Mouse (Mus musculus): Measurements from ENCODE around the gene Fam122c. TPM values are rescaled to one million over a fixed set of nuclear protein-coding genes. Genes with fewer than 3 reads are reported as not detected.

Gene Fam122c
- polyA plus RNA-seq, 1 experiment: not detected

DNA sequence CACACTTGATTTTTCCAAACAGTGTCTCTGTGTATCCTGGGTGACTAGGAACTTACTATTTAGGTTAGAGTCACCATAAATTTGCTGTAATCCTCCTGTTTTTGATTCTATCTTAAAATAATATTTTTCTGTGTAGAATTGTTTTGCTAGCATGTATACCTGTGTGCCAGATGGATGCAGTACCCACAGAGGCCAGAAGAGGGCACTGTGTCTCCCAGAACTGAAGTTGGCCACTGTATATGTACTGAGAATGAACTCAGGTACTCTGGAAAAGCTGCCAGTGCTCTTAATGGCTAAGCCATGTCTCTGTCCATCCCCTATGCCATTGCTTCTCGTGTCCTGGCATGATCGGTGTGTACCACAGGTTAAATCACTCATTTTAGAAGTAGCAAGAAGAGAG is 68.3 kb downstream of the Fam122c start:
- no peaks in the 10 kb centered on the region for H3K4me1 ChIP-seq (ENCODE audit: control insufficient read depth, insufficient read depth, low read length)
- TF ChIP-seq CTCF (IDR thresholded peaks at IDR 0.05; ENCODE audit: insufficient read depth, low read depth, low read length) (no peak), POLR2A (IDR thresholded peaks at IDR 0.05; ENCODE audit: insufficient read depth, low read depth, low read length) (no peak)
- no peak overlapping the region for H3K4me3 ChIP-seq (ENCODE audit: insufficient read depth, low read depth, low read length)
- no peak overlapping the region for H3K27ac ChIP-seq (ENCODE audit: insufficient read depth, low read depth, low read length)
- 68% methylated on average over 2 of the region's 2 CpGs for WGBS

DNA sequence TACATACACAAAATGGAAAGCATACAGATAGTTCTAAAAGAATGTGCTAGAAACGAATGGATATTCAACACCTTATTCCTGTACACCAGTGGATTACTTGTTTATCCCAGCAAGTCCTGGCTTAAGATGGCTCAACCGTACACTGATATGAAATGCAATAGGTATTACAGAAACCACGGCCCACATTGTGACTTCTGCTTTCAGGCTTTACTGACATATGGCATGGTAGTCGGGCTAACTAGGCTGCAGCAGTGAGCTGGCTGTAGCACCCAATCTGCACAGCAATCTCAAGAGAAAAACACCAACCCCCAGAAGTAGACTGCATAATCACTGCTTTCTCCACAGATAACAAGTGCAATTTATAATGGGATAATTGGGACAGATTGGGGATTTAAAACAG is 75.2 kb downstream of the Fam122c start:
- Histone ChIP-seq H3K4me3 (ENCODE audit: insufficient read depth, low read depth, low read length) (no peak overlapping the region), H3K27ac (ENCODE audit: insufficient read depth, low read depth, low read length) (no peak overlapping the region), H3K4me1 (ENCODE audit: control insufficient read depth, insufficient read depth, low read length) (no peaks in the 10 kb centered on the region)
- 72% methylated on average over 4 of the region's 4 CpGs for WGBS
- TF ChIP-seq CTCF (IDR thresholded peaks at IDR 0.05; ENCODE audit: insufficient read depth, low read depth, low read length) (no peak), POLR2A (IDR thresholded peaks at IDR 0.05; ENCODE audit: insufficient read depth, low read depth, low read length) (no peak)

- Histone ChIP-seq H3K27ac (ENCODE audit: insufficient read depth, low read depth, low read length) (no peak overlapping the region), H3K4me1 (ENCODE audit: control insufficient read depth, insufficient read depth, low read length) (no peaks in the 10 kb centered on the region), H3K4me3 (ENCODE audit: insufficient read depth, low read depth, low read length) (no peak overlapping the region)
- TF ChIP-seq CTCF (IDR thresholded peaks at IDR 0.05; ENCODE audit: insufficient read depth, low read depth, low read length) (no peak), POLR2A (IDR thresholded peaks at IDR 0.05; ENCODE audit: insufficient read depth, low read depth, low read length) (no peak)
- 88% methylated on average over 7 of the region's 7 CpGs for WGBS
These were observed 91.6 kb downstream of the Fam122c start for GRCm38 (mm10) chrX:53364668-53365383.

- TF ChIP-seq CTCF (IDR thresholded peaks at IDR 0.05; ENCODE audit: insufficient read depth, low read depth, low read length) (no peak), POLR2A (IDR thresholded peaks at IDR 0.05; ENCODE audit: insufficient read depth, low read depth, low read length) (no peak)
- H3K4me3 ChIP-seq (ENCODE audit: insufficient read depth, low read depth, low read length): peak overlapping the region; percentile 93
- H3K4me1 ChIP-seq (ENCODE audit: control insufficient read depth, insufficient read depth, low read length): no peaks in the 10 kb centered on the region
- 14% methylated on average over 25 of the region's 25 CpGs for WGBS
- H3K27ac ChIP-seq (ENCODE audit: insufficient read depth, low read depth, low read length): peak overlapping the region; percentile 75
These were observed 96.5 kb downstream of the Fam122c start for GRCm38 (mm10) chrX:53369534-53370365.

GRCm38 (mm10) chrX:53370366-53370740 is 97.1 kb downstream of the Fam122c start, which contains the start of gene Mospd1:
Gene Mospd1 (minus strand): TSS chrX:53370502.
- no peaks in the 10 kb centered on the region for H3K4me1 ChIP-seq (ENCODE audit: control insufficient read depth, insufficient read depth, low read length)
- WGBS: 9% methylated on average over 15 of the region's 15 CpGs
- no peak for TF ChIP-seq CTCF (IDR thresholded peaks at IDR 0.05; ENCODE audit: insufficient read depth, low read depth, low read length)
- TF ChIP-seq POLR2A (IDR thresholded peaks at IDR 0.05; ENCODE audit: insufficient read depth, low read depth, low read length): peak; percentile 59

More at GRCm38 (mm10) chrX:53370366-53370740, 97.1 kb downstream of the Fam122c start, which contains the start of gene Mospd1:
- Histone ChIP-seq H3K4me3 (ENCODE audit: insufficient read depth, low read depth, low read length) (peak within 1 kb of the TSS; percentile 93), H3K27ac (ENCODE audit: insufficient read depth, low read depth, low read length) (peak within 1 kb of the TSS; percentile 75)

Other genes with a start within 250 kb of the Fam122c start
- gene Plac1, start 33.3 kb upstream of the Fam122c start, polyA plus RNA-seq (2012; ENCODE audit: insufficient read depth, insufficient read length, low replicate concordance, missing spikeins): not detected in 2 replicates
- gene Fam122b, start 3.6 kb upstream of the Fam122c start, polyA plus RNA-seq (2012; ENCODE audit: insufficient read depth, insufficient read length, low replicate concordance, missing spikeins): not detected in 2 replicates
- gene Mospd1, start 97.1 kb downstream of the Fam122c start, polyA plus RNA-seq (2012; ENCODE audit: insufficient read depth, insufficient read length, low replicate concordance, missing spikeins): not detected in 2 replicates
- gene Etd, start 161.5 kb downstream of the Fam122c start, polyA plus RNA-seq (2012; ENCODE audit: insufficient read depth, insufficient read length, low replicate concordance, missing spikeins): not detected in 2 replicates

Measured in olfactory bulb, adult 2 months (tissue).